Mouse (Mus musculus): ENCODE results near the gene Itpkc. TPM values are rescaled to one million over a fixed set of nuclear protein-coding genes. Genes with fewer than 3 reads are reported as not detected.

The Itpkc gene
- polyA plus RNA-seq, 1 experiment from 2014 or later, result 7.4 TPM

GRCm38 (mm10) chr7:27219937-27220336 lies 8.5 kb downstream of the Itpkc start:
- no peak for DNase-seq
- H3K4me2 ChIP-seq (ENCODE audit: low read length), result no peak overlapping the region
- H3K36me3 ChIP-seq (ENCODE audit: control insufficient read depth, insufficient read depth, low read length), result peaks cover 38% of the 10 kb centered on the region
- H3K27ac ChIP-seq (replicated peaks; ENCODE audit: low read depth, low read length), result no peak overlapping the region
- H3K9me3 ChIP-seq (ENCODE audit: control insufficient read depth, low read length), result no peaks in the 10 kb centered on the region
- H3K4me3 ChIP-seq (replicated peaks; ENCODE audit: low read depth, low read length), result no peak overlapping the region
- no peak for ATAC-seq (ENCODE audit: low FRiP score, low TSS enrichment)
- peaks cover 16% of the 10 kb centered on the region for H3K4me1 ChIP-seq (ENCODE audit: control insufficient read depth, insufficient read depth, low read length)
- H3K9ac ChIP-seq (replicated peaks; ENCODE audit: low read length), result no peak overlapping the region
- no peaks in the 10 kb centered on the region for H3K27me3 ChIP-seq (ENCODE audit: control insufficient read depth, insufficient read depth, low read length)
- WGBS, result 75% methylated on average over 11 of the region's 11 CpGs

GRCm38 (mm10) chr7:27218586-27218985 lies 9.9 kb downstream of the Itpkc start:
- H3K4me2 ChIP-seq (ENCODE audit: low read length), result no peak overlapping the region
- no peak overlapping the region for H3K27ac ChIP-seq (replicated peaks; ENCODE audit: low read depth, low read length)
- H3K9me3 ChIP-seq (ENCODE audit: control insufficient read depth, low read length), result no peaks in the 10 kb centered on the region
- WGBS, result 89% methylated on average over 7 of the region's 7 CpGs
- H3K4me1 ChIP-seq (ENCODE audit: control insufficient read depth, insufficient read depth, low read length), result peaks cover 2% of the 10 kb centered on the region; the same call in 1 of the 2 replicates
- H3K36me3 ChIP-seq (ENCODE audit: control insufficient read depth, insufficient read depth, low read length), result peaks cover 48% of the 10 kb centered on the region
- DNase-seq (no peak), ATAC-seq (ENCODE audit: low FRiP score, low TSS enrichment) (no peak)
- H3K27me3 ChIP-seq (ENCODE audit: control insufficient read depth, insufficient read depth, low read length), result no peaks in the 10 kb centered on the region
- no peak overlapping the region for H3K9ac ChIP-seq (replicated peaks; ENCODE audit: low read length)
- H3K4me3 ChIP-seq (replicated peaks; ENCODE audit: low read depth, low read length), result no peak overlapping the region

- Histone ChIP-seq H3K36me3 (ENCODE audit: control insufficient read depth, insufficient read depth, low read length) (peaks cover 86% of the 10 kb centered on the region), H3K9me3 (ENCODE audit: control insufficient read depth, low read length) (no peaks in the 10 kb centered on the region), H3K4me2 (ENCODE audit: low read length) (no peak overlapping the region), H3K4me3 (replicated peaks; ENCODE audit: low read depth, low read length) (no peak overlapping the region), H3K9ac (replicated peaks; ENCODE audit: low read length) (no peak overlapping the region), H3K27me3 (ENCODE audit: control insufficient read depth, insufficient read depth, low read length) (no peaks in the 10 kb centered on the region), H3K27ac (replicated peaks; ENCODE audit: low read depth, low read length) (no peak overlapping the region), H3K4me1 (ENCODE audit: control insufficient read depth, insufficient read depth, low read length) (no peaks in the 10 kb centered on the region)
- ATAC-seq (ENCODE audit: low FRiP score, low TSS enrichment) (no peak), DNase-seq (no peak)
- 91% methylated on average over 2 of the region's 2 CpGs for WGBS
These were observed 15.8 kb downstream of the Itpkc start for GRCm38 (mm10) chr7:27212626-27213025.

- Histone ChIP-seq H3K4me1 (ENCODE audit: control insufficient read depth, insufficient read depth, low read length) (no peaks in the 10 kb centered on the region), H3K4me2 (ENCODE audit: low read length) (no peak overlapping the region), H3K4me3 (replicated peaks; ENCODE audit: low read depth, low read length) (no peak overlapping the region), H3K36me3 (ENCODE audit: control insufficient read depth, insufficient read depth, low read length) (peaks cover 60% of the 10 kb centered on the region), H3K9me3 (ENCODE audit: control insufficient read depth, low read length) (no peaks in the 10 kb centered on the region), H3K27ac (replicated peaks; ENCODE audit: low read depth, low read length) (no peak overlapping the region), H3K27me3 (ENCODE audit: control insufficient read depth, insufficient read depth, low read length) (no peaks in the 10 kb centered on the region), H3K9ac (replicated peaks; ENCODE audit: low read length) (no peak overlapping the region)
- WGBS, result 96% methylated on average over 8 of the region's 8 CpGs
- ATAC-seq (ENCODE audit: low FRiP score, low TSS enrichment) (no peak), DNase-seq (no peak)
These were observed 24.6 kb downstream of the Itpkc start for GRCm38 (mm10) chr7:27203730-27204449.

GRCm38 (mm10) chr7:27198779-27199178 lies 29.7 kb downstream of the Itpkc start:
- DNase-seq (no peak), ATAC-seq (ENCODE audit: low FRiP score, low TSS enrichment) (no peak)
- Histone ChIP-seq H3K4me3 (replicated peaks; ENCODE audit: low read depth, low read length) (no peak overlapping the region), H3K4me1 (ENCODE audit: control insufficient read depth, insufficient read depth, low read length) (peaks cover 15% of the 10 kb centered on the region), H3K36me3 (ENCODE audit: control insufficient read depth, insufficient read depth, low read length) (peaks cover 21% of the 10 kb centered on the region), H3K9me3 (ENCODE audit: control insufficient read depth, low read length) (no peaks in the 10 kb centered on the region), H3K9ac (replicated peaks; ENCODE audit: low read length) (no peak overlapping the region), H3K27ac (replicated peaks; ENCODE audit: low read depth, low read length) (no peak overlapping the region), H3K27me3 (ENCODE audit: control insufficient read depth, insufficient read depth, low read length) (no peaks in the 10 kb centered on the region), H3K4me2 (ENCODE audit: low read length) (no peak overlapping the region)
- 93% methylated on average over 8 of the region's 8 CpGs for WGBS

- DNase-seq, result no peak
- H3K9me3 ChIP-seq (ENCODE audit: control insufficient read depth, low read length), result no peaks in the 10 kb centered on the region
- ATAC-seq (ENCODE audit: low FRiP score, low TSS enrichment), result no peak
- peaks cover 18% of the 10 kb centered on the region for H3K4me1 ChIP-seq (ENCODE audit: control insufficient read depth, insufficient read depth, low read length)
- H3K27ac ChIP-seq (replicated peaks; ENCODE audit: low read depth, low read length), result no peak overlapping the region
- H3K9ac ChIP-seq (replicated peaks; ENCODE audit: low read length), result no peak overlapping the region
- H3K27me3 ChIP-seq (ENCODE audit: control insufficient read depth, insufficient read depth, low read length), result no peaks in the 10 kb centered on the region
- no peak overlapping the region for H3K4me2 ChIP-seq (ENCODE audit: low read length)
- no peak overlapping the region for H3K4me3 ChIP-seq (replicated peaks; ENCODE audit: low read depth, low read length)
- H3K36me3 ChIP-seq (ENCODE audit: control insufficient read depth, insufficient read depth, low read length), result peaks cover 21% of the 10 kb centered on the region
These were observed 30.1 kb downstream of the Itpkc start for GRCm38 (mm10) chr7:27198355-27198754.

GRCm38 (mm10) chr7:27197634-27198033 lies 30.8 kb downstream of the Itpkc start:
- 95% methylated on average over 8 of the region's 8 CpGs for WGBS
- Histone ChIP-seq H3K36me3 (ENCODE audit: control insufficient read depth, insufficient read depth, low read length) (peaks cover 21% of the 10 kb centered on the region), H3K4me2 (ENCODE audit: low read length) (no peak overlapping the region), H3K4me3 (replicated peaks; ENCODE audit: low read depth, low read length) (no peak overlapping the region), H3K27me3 (ENCODE audit: control insufficient read depth, insufficient read depth, low read length) (no peaks in the 10 kb centered on the region), H3K9me3 (ENCODE audit: control insufficient read depth, low read length) (no peaks in the 10 kb centered on the region), H3K27ac (replicated peaks; ENCODE audit: low read depth, low read length) (no peak overlapping the region), H3K9ac (replicated peaks; ENCODE audit: low read length) (no peak overlapping the region), H3K4me1 (ENCODE audit: control insufficient read depth, insufficient read depth, low read length) (peaks cover 18% of the 10 kb centered on the region)
- no peak for ATAC-seq (ENCODE audit: low FRiP score, low TSS enrichment)
- no peak for DNase-seq

DNA sequence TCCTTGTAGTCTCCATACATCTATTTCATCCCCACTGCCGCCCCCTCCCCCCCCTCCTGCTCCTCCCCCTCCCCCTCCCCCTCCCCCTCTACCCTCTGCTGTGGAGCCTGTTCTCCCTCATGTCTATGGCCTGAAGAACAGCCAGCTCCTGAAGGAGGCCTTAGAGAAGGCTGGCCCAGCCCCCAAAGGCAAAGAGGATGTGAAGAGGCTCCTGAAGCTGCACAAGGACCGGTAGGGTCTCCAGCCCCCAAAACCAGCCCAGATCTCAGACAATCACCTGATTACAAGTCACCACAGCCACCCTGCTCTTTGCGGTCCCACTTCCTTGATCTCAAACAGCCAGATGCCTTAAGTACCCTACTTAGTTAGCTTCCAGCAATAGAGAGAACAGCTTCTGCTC lies 31.3 kb downstream of the Itpkc start:
- 87% methylated on average over 3 of the region's 3 CpGs for WGBS
- no peak for ATAC-seq (ENCODE audit: low FRiP score, low TSS enrichment)

More for the DNA sequence above, 31.3 kb downstream of the Itpkc start:
- Histone ChIP-seq H3K4me2 (ENCODE audit: low read length) (no peak overlapping the region), H3K4me1 (ENCODE audit: control insufficient read depth, insufficient read depth, low read length) (peaks cover 18% of the 10 kb centered on the region), H3K9ac (replicated peaks; ENCODE audit: low read length) (no peak overlapping the region), H3K27me3 (ENCODE audit: control insufficient read depth, insufficient read depth, low read length) (no peaks in the 10 kb centered on the region), H3K4me3 (replicated peaks; ENCODE audit: low read depth, low read length) (no peak overlapping the region), H3K27ac (replicated peaks; ENCODE audit: low read depth, low read length) (no peak overlapping the region), H3K9me3 (ENCODE audit: control insufficient read depth, low read length) (no peaks in the 10 kb centered on the region), H3K36me3 (ENCODE audit: control insufficient read depth, insufficient read depth, low read length) (peaks cover 21% of the 10 kb centered on the region)
- no peak for DNase-seq
